Mouse (Mus musculus): ENCODE measurements around the gene Olfr1417.

DNA sequence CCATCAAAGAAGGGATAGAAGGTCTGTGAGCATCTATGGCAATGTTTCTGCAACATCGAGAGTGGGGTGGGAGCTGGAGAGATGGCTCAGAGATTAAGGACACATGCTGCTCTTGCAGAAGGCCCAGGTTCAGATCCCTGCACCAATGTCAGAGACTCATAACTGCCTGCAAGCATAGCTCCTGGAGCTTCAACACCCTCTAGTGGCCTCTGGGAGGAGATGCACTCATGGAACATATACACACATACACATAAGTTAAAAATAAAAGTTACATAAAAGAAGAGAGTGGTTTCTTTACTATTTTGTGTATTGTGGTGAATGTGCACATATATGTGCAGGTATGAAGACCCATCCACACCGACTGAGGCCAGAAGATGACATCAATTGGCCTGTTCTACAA, 28.8 kb upstream of the Olfr1417 start:
- TF ChIP-seq POLR2AphosphoS5 (IDR thresholded peaks at IDR 0.05; ENCODE audit: insufficient replicate concordance, low read depth, low read length) (no peak), GATA1 (IDR thresholded peaks at IDR 0.05; ENCODE audit: borderline replicate concordance, low read length) (no peak)

Measured in G1E (cell line).